Mouse (Mus musculus): ENCODE measurements around the gene Cacna2d4. TPM values are rescaled to one million over a fixed set of nuclear protein-coding genes. Genes with fewer than 3 reads are reported as not detected.

Cacna2d4 gene
- total RNA-seq, 2 experiments from 2014 or later: 0.82 to 0.97 TPM

GRCm38 (mm10) chr6:119224451-119225195 is 11.7 kb upstream of the Cacna2d4 start:
- DNase-seq: no peak

GRCm38 (mm10) chr6:119225226-119225625 is 11.1 kb upstream of the Cacna2d4 start:
- DNase-seq: no peak

GRCm38 (mm10) chr6:119225731-119226130 is 10.6 kb upstream of the Cacna2d4 start:
- no peak for DNase-seq

DNA sequence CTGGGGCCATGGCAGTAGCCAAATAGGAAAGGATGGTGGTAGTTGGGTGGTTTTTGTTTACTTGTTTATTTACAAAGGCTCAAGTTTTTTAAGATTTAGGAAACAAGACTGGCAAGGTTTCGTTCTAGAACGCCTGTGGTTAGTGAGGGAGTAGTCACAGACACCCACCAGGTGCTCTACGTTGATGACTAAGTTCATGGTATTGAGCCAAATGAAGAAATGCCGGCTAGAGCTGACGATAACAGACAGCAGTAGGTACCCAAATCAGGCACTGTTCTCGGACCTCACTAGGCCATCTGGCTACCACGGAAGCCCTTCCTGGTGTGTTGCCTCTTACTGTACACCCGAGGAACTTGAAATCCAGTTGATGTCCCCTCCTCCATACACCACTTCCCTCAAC is 9.3 kb upstream of the Cacna2d4 start:
- no peak for DNase-seq

DNA sequence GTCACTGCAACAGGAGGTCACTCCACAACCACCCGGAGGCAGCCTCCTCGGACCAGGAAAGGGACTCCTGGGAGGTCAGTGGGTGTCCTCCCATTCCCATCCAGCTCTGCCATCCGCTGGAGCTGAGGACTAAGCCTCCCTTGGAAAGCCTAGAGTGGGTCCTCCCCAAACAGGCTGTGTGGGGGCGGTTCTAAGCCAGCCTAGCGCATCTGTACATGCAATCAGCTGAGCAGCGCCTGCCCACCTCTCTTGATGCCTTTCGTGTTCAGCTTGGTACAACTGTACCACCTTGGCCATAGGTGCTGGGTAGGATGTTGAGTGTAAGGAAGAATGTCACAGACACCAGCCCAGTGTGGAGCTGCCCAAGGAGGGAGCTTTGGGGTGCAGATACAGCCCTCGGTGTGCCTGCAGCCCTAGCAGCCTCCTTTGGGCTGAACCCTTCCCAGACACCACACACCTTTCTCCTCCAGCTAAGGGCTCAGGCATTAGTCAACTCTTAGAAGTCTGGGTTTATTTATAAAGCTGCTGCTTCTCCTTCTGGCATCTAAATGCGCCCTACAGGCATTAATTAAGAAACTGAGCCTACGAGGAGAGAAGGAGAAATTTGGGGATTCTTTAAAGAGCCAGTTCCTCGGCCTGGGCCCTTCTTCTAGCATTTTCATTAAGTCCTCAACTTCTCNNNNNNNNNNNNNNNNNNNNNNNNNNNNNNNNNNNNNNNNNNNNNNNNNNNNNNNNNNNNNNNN is 7.3 kb upstream of the Cacna2d4 start:
- DNase-seq: no peak

DNA sequence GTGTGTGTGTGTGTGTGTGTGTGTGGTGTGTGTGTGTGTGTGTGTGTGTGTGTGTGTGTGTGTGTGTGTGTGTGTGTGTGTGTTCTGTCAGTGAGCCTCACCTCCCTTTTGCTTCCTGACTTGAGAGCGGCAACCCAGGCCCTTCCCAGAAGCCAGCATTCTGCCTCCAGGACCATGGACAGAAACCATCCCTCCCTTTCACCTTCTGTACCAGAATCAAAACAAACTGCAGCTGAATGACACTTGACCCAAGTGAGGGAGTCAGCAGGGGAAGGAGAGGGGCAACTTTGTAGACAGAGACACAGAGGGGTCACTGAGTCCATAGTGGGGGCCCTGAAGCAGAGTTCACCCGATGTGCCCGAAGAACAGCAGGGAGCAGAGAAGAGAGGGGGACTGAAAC is 3.3 kb upstream of the Cacna2d4 start:
- DNase-seq: no peak

DNA sequence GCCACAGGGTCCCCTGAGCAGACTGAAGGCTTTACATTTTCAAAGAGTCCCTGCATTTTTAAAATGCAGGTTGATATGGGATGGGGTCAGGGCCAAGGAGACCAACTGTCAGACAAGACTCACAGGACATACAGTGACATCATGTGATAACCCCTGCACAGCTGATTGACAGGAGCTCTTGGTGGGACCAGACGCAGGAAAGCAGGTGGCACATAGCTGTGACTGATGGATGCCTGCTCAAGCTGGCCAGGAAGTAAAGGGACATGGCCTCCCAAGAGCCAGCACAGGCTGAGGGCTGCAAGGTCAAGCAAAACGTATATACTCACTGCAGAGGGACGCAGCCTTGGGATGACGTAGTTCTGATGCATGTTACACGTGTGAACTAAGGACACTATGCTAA is 885 bp upstream of the Cacna2d4 start:
- DNase-seq: no peak

GRCm38 (mm10) chr6:119237427-119237989 is 1.2 kb downstream of the Cacna2d4 start:
- DNase-seq: peak; percentile 65

GRCm38 (mm10) chr6:119239341-119240005 is 3.1 kb downstream of the Cacna2d4 start:
- DNase-seq: no peak

GRCm38 (mm10) chr6:119240256-119240655 is 3.9 kb downstream of the Cacna2d4 start:
- no peak for DNase-seq

DNA sequence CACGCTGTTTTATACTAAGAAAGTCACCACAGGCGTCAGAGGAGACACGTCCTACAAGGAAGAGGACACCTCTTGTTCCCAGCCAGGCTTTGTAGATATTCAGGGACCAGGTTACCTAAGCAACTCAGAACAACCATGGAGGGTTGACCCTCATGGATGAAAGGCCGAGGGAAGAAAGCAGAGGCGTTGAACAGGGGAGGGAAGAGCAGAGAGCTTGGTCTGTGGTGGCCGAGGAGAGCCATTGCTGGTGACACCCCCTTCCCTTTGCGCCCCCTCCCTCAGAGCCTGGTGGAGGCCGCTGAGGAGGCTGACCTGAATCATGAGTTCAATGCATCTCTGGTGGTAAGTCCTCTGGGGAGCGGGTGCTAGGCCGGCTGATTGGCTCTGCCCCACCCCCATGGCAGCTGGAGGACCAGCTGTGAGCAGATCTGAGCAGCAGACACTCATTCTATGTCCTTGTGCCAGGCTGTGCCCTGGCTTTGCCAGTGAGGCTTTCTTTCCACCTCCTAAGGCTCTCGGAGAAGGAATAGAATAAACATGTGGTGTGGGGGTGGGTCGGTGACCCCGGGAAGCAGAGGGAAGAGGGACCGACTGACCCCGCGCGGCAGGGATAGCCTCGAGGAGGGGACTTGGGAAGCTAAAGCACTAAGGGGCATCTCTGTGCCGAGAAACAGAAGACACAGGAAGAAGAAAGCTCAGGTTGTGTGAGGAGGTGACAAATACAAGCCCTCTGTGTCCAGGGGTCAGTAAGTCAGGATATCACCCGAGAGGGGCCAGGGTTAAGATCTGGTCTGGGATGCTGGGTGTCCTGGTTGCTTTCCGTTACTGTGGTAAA is 4.8 kb downstream of the Cacna2d4 start:
- no peak for DNase-seq

DNA sequence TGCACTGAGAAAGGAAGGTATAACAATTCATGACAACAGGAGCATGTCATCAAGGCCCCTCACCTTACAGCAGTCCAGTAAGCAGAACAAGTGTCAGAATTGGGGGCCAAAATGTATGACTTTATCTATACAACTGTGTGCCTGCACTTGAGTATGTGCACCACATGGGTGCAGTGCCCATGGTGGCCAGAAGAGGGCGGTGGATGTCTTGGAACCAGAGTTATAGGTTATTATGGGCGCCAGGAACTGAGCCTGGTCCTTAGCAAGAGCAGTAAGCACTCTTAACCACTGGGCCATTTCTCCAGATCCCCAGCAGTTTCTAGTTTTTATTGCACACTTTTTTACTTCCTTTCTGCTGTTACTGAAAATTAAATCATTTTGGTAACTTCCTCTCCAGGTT is 9.8 kb downstream of the Cacna2d4 start:
- no peak for DNase-seq

- DNase-seq: no peak
These were observed 12.3 kb downstream of the Cacna2d4 start for GRCm38 (mm10) chr6:119248578-119248977.

GRCm38 (mm10) chr6:119249726-119250125 is 13.4 kb downstream of the Cacna2d4 start:
- no peak for DNase-seq

GRCm38 (mm10) chr6:119251704-119252103 is 15.4 kb downstream of the Cacna2d4 start:
- DNase-seq: no peak

GRCm38 (mm10) chr6:119276713-119277112 is 40.4 kb downstream of the Cacna2d4 start:
- DNase-seq: no peak

- DNase-seq: no peak
These were observed 44.4 kb downstream of the Cacna2d4 start for GRCm38 (mm10) chr6:119280761-119281160.

DNA sequence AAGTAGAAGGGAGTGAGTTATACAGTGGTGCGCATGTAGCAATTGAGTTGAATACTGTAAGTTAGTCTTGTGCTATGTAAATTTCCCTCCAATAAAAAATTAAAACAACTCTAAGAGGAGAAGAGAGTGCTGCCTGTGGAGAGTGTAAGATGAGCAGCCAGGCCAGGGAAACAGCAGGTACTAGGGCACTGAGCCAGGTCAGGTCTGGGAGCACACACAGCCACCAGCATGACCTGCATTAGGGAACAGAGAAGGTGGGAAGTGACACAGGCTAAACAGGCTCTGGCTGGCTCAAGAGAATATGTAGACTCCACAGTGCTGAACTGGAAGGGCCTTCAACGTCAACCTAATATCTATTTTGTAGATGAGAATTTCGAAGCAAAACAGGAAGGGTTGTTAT is 65.0 kb downstream of the Cacna2d4 start:
- DNase-seq: no peak

DNA sequence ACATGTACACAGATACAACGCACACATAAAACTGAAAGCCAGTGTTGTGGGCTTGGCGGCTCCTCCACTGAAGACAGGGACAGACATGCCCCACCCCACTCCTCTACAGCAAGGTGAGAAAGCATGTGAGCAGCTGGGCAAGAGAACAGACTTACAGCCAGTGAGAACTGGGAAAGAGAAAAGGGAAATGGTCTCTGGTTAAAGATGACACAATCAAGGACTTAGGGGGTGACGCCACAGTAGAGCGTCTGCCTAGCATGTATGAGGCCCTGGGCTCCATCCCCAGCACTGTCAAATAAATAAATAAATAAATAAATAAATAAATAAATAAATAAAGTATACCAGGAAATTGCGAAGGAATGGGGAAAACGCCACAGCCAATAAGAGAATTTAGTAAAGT is 67.0 kb downstream of the Cacna2d4 start:
- no peak for DNase-seq

DNA sequence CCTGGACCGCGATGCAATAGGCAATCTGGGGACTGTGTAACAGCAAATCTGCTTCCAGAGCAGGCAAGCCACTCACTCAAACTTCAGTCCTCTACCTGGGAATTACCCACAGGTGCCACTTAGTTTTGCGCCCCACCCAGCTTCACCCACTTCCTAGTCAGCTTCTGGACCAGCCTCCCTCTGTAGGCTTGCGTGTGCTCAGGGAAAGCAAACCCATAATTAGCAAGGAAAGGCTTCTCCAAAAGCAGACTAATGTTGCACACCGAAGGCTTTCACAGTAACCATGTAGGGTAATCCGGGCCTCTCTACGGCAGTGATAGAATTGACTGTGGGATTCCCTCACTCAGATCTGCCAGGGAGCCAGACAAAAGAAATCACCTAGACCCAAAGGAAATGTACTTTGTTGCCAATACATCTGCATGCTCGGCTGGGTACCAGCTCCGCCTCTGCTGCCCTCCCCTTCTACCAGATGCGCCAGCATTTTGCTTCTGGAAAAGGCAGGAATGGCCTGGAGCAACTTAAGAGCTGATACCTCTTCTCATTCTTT is 71.6 kb downstream of the Cacna2d4 start:
- no peak for DNase-seq

DNA sequence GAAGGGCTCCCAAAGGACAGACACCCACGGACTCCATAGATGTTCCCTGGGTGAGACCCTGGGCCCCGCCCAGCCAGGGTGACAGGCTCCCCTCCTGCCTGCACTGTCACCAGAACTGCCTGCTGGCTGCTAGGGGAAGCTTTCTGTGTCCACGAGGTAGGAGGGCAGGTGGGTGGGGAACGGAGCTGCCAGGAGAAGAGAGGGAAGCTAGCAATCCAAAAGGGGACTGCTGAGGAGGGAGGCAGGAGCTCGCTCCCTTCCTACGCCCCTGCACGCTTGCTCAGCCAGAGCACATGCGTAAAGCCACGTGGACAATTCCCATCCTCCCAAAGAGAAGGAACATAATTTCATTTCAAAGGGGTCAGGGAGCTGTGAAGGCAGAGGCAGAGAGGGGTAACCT is 73.8 kb downstream of the Cacna2d4 start:
- no peak for DNase-seq

DNA sequence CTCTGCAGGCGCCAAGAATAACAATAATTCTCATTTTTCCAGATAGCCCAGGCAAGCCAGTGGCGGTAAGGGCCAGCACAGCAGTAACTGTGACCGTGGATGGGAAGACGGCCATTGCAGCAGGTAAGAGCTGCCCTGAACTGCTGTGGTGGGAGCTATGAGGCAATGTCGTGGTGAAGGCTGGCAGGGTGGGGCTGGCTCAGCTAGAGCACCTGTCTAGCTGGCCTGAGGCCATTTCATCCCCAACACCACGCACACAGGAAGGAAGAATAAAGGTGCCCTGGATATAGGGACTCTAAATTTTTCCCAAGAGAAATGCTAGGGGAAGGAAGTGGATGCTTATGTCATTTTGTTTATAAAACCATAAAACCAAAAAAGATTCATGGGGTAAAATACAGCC is 76.1 kb downstream of the Cacna2d4 start:
- no peak for DNase-seq

Measured in gastrocnemius, postnatal 10 days (tissue).